Mouse (Mus musculus) erythroblast, embryonic 14.5 days (primary cell): ENCODE results near the gene Ppp1r27.

Experiments used
- GATA1 ChIP-seq: IDR thresholded peaks from 2 replicates; pipeline ENCODE4 v1.6.1; 2012; ENCODE audit warnings: low read length, inconsistent platforms, mixed read lengths
- TAL1 ChIP-seq: IDR thresholded peaks from 3 replicates; pipeline ENCODE4 v1.6.1; 2012; ENCODE audit warnings: low read length, inconsistent platforms, mixed read lengths

- TF ChIP-seq GATA1 (no peak), TAL1 (no peak)
Observed at GRCm38 (mm10) chr11:120554834-120555233, 3.9 kb upstream of the Ppp1r27 start.
